Mouse (Mus musculus) spleen, postnatal 36 days (tissue): Measurements from ENCODE around the gene Hist2h2aa1.
"Not testable (repeated sequence)": the region's sequence is repeated elsewhere in the genome, so short reads cannot be mapped to it uniquely, and the experiment has no call there.

Source experiments
- DNase-seq, 2 experiments: peaks; one replicate each; pipeline ENCODE4 v3.0.0; 2022; ENCODE audit warnings: low spot score in 2 of 2, mixed read lengths in 1 of 2

Hist2h2aa1 gene

DNA sequence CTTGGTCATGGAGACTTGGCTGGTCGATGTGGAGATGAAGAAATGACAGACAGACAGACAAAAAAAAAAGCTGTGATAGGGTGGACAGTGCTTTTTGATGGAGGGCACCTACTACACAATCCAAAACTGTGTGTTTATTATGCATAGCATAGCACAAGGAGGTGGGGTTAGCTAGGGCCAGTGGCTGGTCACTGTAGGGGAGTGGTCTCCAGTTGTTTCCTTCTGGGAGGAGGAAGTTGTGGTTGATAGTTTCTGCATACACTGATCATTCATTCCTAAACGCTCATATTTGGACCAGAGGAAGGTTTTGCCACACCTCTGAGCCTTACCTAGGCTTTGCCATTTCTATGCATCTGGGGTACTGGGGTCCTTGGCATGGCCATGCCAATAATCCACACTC, 14.9 kb upstream of the Hist2h2aa1 start:
- no peak for DNase-seq

DNA sequence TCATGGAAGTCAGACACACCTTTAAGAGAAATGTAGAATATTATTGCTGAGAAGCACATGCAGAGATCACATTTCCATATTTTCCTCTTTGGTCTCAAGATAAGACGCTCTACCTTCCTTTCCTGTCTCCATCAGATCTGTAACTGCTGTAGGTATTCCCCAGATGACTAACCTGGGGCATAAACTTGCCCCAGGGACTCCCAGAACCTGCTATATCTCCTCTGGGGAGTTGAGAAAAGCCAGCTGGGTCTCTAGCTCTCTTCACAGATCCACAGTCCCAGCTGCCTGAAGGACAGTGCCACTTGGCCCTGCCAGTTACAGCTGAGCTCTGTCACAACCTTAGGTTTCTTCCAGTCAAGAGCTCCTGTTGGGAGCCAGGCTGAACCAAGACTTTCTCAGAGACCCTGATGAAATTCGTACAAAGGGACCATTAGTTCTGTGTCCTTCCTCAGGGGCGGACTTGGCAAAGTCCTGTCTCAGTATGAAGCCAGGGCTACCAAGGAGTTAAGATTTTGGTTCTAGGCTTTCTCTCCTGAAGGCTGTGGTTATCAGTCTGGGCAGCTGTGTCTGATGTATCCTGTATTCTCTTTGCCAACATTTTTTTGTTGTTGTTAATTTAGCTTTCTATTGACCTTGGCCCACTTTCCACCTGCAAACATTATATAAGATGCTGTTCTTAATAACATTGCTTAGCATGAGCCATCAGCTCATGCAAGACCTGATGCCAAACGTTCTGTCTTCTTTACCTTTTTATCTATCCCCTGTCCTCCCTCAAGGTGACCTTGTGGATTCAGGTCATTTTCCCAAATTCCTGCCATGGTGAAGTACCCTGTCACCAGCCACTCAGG, 14.2 kb upstream of the Hist2h2aa1 start:
- no peak for DNase-seq

- no peak for DNase-seq
Measured at GRCm38 (mm10) chr3:96231758-96232120, 13.6 kb upstream of the Hist2h2aa1 start.

- no peak for DNase-seq
Measured at GRCm38 (mm10) chr3:96234914-96235313, 10.4 kb upstream of the Hist2h2aa1 start.

- no peak for DNase-seq
Measured at GRCm38 (mm10) chr3:96235836-96236235, 9.5 kb upstream of the Hist2h2aa1 start.

GRCm38 (mm10) chr3:96236834-96237334, 8.4 kb upstream of the Hist2h2aa1 start:
- DNase-seq, result no peak

DNA sequence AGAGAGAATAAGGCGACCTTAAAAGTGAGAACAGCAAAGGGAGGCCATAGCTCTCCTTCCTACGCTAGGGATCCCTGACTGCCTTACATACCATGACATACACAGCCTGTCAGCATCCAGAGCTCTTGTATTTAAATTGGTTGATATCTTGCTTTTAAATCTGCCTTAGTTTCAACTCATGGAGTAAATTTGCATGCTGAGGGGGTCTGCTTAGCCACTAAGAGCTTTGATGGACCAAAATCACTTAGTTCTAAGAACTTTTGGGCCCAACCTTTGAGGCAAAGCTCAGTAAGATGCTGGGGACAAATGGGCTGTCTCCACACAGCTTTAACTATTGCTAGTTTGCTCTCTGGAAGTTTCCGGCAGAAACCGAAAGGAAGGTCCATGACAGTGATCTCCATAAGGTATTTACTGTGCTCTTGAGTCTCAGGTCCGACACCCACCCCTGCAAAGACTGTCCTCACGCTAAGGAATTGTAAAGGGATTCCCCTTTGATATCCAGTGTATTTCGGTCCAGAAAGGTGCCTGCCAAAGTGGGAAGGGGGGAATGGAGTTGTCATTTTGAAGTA, 7.9 kb upstream of the Hist2h2aa1 start:
- no peak for DNase-seq

GRCm38 (mm10) chr3:96237904-96238511, 7.3 kb upstream of the Hist2h2aa1 start:
- DNase-seq, result no peak

DNA sequence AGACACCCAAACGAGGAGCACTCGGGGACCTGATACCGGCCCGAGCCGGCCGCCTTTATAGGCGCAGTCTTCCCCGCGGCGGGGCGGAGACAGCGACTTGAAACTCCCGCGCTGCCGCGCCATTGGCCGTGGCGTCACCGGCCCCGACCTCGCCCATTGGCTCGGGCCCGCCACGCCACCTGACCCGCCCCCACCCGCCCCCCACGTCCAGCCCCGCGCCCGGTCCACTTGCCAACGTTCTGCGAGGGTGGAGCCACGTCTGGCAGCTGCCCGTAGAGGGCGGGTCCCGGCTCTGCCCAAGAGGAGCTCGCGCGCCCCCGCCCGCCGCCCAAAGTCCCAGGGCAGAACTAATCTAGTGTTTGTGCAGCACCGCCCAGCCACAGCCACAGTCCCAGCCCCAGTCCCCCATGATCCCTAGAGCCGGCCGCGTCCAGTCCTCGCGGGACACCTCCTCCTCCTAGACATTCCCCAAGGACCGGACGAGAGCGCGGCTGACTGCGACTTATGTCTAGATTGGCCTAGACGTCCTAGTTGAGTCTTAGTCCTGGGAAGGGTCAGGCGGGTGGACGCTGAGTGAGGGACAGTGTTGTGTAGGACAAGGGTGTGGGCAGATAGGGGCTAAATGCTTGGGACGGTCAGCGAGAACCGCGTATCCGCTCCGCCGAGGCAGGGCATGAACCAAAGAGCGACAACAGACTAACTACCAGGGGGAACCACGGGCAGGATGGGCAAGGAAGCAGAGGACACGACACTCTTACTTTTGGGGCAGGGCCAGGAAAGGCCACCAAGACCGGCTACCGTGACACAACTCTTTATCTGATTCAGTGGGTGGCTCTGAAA, 6.1 kb upstream of the Hist2h2aa1 start, which contains the start of gene Hist2h3c2:
TSS of gene Hist2h3c2 (minus strand) at position 174 of the 840 bp plus-strand sequence.
- peak; percentile 56 to 61 for DNase-seq

DNA sequence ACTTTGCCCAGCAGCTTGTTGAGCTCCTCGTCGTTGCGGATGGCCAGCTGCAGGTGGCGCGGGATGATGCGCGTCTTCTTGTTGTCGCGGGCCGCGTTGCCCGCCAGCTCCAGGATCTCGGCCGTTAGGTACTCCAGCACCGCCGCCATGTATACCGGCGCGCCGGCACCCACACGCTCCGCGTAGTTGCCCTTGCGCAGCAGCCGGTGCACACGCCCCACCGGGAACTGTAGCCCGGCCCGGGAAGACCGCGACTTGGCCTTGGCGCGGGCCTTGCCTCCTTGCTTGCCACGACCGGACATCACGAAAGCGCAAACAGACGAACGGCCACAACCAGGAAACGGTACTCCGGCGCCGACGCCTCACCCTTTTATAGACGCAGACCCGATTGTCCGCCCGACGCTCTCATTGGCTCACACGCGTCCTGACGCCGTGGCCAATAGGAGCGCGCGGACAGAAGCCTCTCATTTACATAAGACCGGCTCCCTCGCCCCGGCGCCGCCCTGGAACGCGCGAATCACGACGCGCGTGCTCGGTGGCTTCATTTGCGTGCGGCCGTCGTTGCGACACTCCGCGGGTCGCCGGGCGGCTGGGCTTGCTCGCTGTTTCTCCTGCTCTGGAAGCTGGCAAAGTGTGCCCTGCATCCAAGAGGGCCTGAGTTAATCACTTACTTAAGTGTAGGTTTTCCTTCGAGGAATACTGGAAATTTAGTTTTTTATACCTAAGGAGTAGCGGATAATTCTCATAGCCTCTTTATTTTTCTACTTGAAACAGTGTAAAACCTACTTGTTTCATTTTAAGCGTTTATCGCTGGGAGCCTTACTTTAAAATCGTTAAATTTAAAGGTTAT, 5.1 kb upstream of the Hist2h2aa1 start, which contains the start of gene Hist2h2aa2:
TSS of gene Hist2h2aa2 (minus strand) at position 328 of the 850 bp plus-strand sequence.
- peak; percentile 94 to 95 for DNase-seq

GRCm38 (mm10) chr3:96240799-96241197, 4.5 kb upstream of the Hist2h2aa1 start:
- DNase-seq, result no peak

GRCm38 (mm10) chr3:96243921-96244572, 1.2 kb upstream of the Hist2h2aa1 start:
- DNase-seq, result no peak

DNA sequence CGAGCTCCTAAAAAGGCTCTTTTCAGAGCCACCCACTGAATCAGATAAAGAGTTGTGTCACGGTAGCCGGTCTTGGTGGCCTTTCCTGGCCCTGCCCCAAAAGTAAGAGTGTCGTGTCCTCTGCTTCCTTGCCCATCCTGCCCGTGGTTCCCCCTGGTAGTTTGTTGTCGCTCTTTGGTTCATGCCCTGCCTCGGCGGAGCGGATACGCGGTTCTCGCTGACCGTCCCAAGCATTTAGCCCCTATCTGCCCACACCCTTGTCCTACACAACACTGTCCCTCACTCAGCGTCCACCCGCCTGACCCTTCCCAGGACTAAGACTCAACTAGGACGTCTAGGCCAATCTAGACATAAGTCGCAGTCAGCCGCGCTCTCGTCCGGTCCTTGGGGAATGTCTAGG, 721 bp downstream of the Hist2h2aa1 start:
- DNase-seq, result not testable (repeated sequence)

- not testable (repeated sequence) for DNase-seq
Measured at GRCm38 (mm10) chr3:96246427-96246856, 1.1 kb downstream of the Hist2h2aa1 start, which contains the start of gene Hist2h3c1. Gene Hist2h3c1, plus strand, starts transcription at chr3:96246685.

DNA sequence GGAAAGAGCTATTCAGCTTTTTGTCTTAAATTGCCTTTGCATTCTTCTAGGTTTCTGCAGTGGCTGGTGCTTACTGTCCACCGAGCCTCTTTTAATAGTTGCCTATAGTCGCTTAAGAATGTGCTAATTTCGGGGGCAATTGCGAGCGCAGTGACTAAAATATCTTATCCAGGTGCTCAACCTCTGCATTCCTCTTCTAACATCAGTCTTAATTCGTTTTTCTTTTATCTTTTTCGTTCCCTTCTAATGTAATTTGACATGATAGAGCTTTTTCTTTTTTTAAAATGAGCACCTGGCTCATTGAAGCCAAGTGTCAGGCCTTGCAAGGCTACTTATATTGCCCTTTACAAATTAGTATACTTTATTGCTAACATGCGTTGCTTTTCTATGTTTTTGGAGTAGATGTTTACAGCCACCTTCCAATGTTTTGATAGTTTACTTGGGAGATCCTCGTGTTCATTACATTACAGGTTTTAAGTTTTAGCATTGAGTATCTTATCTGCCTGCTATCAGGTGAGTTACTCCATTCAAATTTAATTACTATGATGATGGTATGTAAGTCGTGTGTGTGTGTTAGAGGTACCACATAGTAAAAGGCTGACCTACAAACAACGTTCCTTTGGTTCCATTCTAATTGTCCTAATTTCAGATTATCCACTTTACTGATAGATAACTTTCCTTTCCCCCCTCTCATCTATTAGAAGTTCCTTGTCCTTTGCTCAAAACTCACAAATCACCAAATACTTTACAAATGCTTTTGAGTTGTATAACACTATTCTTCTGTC, 2.3 kb downstream of the Hist2h2aa1 start:
- DNase-seq, result no peak

- no peak for DNase-seq
Measured at GRCm38 (mm10) chr3:96248141-96249033, 3.1 kb downstream of the Hist2h2aa1 start.

DNA sequence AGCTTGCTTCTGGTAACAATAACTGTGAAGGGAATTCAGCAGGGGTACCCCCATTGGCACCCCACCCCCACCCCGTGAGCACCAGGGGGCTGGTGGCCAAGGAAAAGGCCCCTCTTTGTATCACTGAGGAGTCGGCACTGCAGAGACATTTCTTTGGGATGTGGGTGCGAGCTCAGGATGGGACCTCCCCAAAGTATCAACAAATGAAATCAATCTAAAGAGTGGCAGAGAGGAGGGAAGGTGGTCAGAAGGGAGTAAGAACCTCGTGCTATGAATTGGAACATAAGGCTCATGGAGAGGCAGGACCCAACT, 3.7 kb downstream of the Hist2h2aa1 start:
- no peak for DNase-seq

DNA sequence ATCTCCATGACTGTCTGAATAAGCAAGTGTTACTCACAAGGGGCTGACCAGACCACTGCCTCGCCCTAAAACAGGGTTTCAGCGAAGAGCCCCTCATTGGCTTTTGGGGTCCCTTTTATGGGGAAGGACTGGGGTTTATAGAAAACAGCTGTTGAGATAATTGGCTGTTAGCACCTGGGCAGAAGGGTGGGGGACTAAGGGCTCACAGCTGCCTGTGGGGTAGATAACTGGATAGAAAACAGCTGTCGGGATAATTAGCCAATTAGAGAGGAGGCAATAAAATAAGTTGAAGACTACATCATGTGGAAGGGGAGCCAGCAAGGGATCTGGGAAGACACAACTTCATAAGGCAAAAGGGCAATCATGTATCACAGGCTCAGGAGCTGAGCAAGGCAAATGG, 5.6 kb downstream of the Hist2h2aa1 start:
- no peak for DNase-seq
